Mouse (Mus musculus): ENCODE results near the gene Map2k6.

Gene Map2k6

DNA sequence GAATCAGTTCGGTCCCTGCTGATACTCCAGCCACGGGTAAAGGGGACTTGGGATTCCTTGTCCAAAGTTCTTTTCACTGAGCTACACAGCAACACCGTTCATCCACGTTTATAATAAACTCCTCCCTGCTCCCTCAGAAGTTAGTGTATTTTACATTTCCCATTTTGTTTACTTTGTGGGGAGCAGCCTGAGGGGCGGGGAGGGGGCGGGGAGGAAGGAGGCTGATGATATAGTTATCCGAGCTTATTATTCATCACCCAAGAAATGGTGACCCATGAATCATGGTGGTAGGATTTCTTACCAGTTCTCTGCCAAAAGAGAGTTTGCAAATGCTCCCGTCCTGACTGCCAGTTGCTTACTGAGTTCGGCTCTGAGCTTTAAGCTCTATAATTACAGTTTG, 6.7 kb downstream of the Map2k6 start:
- no peak for DNase-seq

DNA sequence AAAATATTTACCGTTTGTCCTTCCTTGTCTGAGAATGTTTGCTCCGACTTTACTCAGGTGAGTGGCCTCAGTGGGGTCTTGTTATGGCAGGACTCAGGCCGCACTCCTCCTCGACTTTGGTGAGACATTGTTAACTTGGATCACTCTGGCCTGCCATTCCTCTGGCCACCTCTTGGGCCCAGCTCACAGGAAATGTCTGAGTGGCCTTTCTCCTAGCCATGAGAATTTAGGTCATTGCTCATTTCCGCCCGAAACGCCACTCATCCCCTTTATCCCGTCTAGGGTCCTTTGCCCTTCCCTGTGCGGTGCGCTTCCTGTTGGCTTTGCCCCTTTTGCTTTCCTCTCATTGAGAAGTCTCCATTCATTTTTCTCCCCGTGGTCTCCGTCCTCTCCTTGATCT, 10.2 kb downstream of the Map2k6 start:
- no peak for DNase-seq

DNA sequence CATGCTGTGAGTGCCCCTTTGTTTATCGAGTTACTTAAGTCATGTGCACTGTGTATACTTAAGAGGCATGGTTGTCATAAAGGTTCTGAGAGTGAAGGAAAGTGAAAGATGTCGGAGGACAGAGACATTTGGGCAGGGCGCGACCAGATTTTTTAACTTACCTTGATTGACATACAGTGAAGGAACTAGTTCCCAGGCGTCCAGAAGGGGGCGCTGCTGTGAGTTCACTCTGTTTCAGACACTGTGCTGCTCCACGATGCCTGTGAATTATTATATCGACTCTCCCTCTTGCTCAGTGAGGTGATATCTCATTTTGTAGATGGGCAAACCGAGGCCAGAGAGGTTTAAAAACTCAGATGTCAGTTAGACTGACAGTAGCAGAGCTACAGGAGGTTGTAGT, 10.9 kb downstream of the Map2k6 start:
- DNase-seq: peak in 1 of 2 experiments; percentile 28

DNA sequence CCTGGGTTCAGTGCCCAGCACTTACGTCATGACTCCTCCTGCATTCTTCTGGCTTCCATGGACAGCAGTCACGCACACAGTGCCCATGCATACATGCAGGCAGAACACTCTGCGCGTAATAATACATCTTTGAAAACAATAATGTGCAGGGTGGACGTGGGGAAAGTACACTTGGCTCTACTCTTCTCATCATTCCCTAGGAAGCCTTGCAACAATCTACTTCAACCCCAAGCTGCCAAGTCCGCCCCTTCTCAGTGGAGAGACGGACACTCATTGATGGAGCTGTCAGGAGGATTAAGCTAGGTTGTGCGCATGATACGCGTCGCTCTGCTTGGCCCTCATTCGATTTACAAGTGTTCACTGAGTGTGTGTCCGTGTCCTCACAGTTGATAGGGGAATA, 12.7 kb downstream of the Map2k6 start:
- no peak for DNase-seq

DNA sequence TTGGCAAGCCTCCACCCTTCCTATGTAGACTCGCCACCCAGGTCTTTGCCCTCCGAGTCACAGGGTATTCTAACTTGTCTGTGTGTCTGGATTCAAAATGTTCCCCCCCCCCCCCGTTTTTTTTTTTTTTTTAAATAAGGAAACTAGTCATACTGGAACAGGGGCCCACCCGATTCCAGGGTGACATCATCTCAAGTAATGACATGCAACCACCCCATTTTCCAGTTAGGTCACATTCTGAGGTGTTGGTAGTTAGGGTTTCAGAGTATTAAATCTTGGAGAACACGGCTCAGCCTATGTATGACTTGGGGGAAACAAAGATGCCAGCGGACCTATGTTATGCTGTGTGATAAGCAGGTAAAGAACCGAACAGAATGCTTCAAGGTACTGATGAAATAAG, 15.3 kb downstream of the Map2k6 start:
- DNase-seq: no peak

DNA sequence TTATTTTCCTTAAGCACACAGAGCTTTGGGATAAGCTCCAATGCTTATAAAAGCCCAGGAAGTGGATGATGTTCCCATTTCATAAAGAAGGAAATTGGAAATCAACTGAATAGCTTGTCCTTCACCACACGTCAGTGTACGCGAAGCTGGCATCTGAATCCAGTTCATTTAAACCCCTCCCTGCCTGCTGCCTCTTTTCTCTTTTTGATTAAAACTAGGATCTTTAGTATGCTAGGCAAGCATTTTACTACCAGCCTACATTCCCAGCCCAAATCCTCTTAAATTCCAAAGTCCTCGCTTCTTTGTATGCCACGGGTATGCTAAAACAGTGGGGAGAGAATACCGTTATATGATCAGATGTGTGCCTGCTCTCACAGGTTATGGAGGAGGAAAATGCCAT, 17.8 kb downstream of the Map2k6 start:
- no peak for DNase-seq

DNA sequence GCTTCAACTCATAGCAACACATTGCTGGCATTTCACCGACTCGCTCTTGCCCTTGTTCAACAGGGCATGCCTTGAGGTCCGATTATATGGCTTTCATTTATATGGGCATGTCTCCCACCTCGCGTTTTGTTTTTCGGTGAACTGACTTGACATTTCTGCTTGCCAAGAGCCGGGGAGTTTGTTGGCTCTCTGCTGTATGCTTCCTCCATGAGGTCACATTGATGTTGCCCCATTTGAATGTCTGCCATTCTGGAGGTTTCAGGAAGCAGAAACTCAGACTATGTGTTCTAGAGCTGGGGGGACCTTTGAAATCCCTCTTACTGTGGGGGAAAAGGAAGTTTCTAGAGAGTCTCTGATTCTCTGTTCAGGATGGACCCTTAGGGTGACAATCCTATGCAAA, 21.5 kb downstream of the Map2k6 start:
- no peak for DNase-seq

DNA sequence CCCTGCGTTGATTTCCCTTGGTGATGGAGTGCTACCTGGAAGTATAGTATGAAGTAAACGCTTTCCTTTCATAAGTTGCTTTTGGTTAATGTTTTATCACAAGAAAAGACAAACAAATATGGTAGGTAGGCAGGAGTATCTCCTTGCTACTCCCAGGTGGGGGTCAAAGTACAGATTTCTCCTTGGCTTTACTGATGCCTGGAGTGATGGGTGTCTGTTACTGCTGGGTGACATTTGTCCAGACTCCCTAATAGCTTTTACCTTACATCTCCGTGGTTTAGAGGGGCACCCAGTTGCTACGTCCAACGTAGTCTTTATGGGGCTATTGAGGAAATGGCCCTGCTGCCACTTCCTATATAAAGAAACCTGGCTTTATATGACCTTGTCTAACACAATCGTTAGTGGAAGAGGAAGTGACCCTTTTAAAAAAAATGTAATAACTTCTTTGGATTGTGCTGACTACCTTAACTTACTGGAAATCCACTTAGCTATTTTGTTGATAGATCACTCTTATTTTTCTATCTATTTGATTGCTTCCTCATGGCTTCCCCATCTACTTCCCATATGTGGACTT, 27.7 kb downstream of the Map2k6 start:
- no peak for DNase-seq

DNA sequence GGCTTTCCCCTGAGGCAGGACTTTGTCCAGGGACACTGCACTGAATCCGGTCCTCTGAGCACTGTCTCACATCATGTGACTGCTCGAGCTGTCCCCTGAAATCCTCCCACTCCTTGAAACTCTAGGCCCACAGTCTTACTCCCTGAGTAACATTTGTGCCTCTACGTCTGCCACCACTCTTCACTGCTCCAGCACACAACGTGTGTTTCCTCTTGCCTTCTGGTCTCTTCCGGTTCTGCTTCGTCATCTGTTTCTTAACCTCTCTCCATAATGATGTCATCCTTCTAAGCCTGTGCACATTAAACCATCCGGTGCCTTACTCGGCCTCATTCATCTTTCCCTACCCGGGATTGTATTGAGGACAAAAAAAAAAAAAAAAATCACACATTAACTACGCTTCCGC, 28.2 kb downstream of the Map2k6 start:
- DNase-seq: peak in 1 of 2 experiments; percentile 11

DNA sequence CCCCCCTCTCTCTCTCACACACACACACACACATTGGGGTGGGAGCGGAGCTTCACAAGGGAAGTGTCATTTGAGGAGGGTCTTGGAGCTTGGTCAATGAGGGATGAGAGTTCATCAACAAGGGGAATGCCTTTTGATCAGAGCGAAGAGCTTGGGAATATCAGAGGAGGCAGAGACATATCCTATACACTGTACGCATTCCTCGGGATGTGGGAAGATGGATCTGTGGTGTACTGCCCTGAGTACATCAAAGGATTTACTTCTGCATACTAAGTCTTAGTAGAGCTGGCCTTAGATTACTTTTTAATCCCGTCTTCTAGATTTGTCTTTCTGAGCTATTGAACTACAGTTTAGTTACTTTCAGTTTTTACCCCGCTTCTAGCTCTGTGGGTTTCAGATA, 30.1 kb downstream of the Map2k6 start:
- no peak for DNase-seq

DNA sequence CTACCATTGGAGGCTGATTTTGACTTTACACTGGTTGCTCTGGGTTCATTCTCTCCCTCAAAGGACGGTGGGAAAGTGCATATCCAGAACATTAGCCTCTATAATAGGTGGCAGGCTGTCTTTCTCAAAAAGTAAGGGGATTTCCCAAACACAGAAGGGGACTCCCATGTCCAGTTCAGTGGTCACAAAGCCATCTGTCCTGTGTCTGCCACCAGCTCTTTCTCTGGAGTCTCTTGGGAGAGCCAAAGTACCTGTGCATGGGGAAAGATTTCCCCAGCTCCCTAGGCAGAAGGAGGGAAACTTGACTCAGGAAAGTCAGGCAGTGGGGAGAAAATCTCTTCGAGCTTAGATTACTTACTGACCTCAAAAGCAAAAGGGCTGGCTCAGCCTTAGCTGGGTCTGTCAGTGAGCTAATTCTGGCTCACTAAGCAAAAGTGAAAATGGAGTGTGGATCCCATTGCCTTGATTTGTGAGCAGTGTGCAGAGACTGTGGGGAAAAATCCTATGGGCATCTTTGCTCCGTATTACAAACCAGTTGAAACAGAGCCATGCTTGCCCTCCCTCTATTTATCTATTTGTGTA, 31.0 kb downstream of the Map2k6 start:
- no peak for DNase-seq

DNA sequence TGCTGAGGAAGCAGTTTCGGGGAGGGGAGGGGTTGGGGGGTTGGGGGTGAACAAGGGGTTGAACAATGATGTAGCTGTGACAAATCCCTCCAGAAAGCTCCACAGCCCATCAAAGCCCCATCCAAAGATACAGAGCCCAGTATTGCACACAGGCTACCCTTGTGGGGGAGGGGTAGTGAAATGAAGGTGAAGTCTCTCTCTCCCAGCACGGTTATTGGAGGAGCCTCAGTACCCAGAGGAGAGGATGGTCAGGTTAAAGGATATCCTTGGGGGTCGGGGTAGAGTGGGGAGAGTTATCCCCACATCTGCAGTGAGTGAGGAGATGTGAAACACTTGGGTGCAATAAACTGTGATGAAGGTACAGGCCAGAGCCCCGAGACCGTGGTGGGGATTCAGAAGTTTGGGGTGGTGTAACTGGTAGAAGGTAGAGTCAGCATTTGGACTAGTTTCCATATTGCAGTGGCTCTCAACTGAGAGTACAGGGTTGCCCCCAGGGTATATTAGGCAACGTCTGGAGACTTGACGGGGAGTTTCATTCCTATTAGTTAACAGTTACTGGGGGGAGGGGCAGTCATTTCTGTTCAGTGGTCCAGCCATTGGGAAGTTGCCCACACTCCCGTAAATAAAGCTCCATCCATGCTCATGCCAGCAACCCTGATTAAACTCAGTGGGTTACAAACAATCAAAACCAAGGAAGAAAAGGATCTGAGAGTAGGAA, 37.1 kb downstream of the Map2k6 start:
- DNase-seq: no peak

DNA sequence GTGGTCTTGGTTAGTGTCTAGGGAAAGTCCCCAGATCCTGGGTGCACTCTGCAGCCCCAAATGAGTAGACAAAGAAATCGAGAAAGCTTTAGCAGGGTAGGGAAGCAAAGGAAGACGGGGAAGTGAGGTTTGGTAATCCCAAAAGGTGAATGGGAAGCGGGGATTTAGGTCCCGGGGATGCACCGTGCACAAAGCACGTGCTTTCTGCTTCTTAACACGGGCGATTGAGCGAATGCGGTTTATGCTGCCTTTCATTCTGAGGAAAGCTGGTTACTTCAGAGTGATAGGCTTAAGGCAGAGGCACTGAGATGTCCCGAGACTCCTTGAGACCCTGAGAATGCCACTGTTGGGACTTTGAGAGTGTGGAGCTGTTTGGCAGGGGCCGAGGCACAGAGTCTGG, 38.1 kb downstream of the Map2k6 start:
- DNase-seq: no peak

DNA sequence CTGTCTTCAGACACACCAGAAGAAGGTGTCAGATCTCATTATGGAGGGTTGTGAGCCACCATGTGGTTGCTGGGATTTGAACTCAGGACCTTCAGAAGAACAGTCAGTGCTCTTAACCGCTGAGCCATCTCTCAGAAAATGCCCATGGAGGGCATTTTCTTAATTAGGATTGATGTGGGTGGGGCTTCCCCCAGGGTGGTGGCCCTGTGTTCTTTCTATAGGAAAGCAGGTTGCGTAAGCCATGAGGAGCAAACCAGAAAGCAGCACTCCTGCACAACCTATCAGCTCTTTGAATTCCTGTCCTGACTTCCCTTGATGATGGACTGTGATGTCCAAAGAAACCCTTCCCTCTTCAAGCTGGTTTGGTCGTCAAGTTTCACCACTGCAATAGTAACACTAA, 39.2 kb downstream of the Map2k6 start:
- DNase-seq: no peak

DNA sequence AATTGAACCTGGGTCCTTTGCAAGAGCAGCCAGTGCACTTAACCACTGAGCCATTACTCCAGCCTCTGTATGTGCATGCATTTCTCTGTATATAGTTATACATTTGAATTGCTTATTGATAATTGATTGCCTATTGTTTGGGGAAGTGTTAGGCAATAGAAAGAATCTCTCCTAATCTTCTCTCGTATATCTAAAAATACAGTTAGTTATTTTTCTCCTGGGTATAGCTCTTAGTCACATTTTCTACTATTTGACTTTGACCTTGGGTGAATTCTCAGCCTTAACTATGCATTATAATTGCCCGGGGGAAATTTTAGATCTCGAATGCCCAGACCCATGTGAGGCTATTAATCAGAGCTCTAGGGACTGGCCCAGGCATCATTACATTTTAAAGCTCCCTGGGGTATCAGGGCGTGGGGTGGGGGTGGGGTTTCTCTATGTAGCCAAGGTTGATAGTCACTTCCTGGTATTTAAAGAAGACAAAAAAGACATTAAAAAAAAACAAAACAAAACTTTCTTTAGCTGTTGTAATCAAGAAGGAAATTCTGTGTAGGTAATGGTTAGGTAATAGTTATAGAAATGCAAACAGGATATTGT, 39.9 kb downstream of the Map2k6 start:
- no peak for DNase-seq

DNA sequence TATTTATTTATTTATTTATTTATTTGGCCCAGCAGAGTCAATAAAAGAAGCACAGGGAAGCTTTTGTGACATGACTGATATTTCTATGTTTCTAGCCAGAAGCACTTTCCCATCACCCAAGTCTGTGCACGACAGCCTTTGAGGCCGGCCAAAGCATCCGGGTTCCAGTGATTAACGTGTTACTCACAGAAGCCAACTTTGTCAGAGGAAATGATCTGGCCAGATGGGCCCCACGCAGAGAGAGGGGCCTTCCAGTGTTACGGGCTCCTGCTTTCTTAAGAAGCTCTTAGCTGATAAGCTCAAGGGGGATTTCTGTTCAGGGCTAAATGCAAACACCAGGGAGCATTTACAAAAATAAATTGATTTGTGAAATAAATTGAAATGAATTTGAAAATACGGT, 40.4 kb downstream of the Map2k6 start:
- no peak for DNase-seq

DNA sequence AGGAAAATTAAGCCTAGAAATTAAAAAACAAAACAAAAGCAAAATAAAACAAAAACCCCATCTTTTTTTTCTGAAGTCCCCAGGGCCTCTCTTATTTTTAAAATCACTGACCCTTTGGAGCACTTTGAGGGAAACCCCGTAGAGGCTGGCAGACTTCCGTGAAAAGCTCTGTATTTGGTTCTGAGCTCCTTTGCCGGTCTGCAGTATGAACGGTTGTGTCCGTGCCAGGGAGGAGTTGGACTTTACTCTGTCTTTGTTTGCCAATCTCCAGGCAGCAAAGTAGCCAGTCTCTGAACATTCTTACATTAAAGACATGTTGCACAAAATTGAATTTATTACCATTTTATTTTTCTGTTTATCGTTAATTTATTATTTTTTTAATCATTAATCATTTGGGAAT, 45.7 kb downstream of the Map2k6 start:
- no peak for DNase-seq

DNA sequence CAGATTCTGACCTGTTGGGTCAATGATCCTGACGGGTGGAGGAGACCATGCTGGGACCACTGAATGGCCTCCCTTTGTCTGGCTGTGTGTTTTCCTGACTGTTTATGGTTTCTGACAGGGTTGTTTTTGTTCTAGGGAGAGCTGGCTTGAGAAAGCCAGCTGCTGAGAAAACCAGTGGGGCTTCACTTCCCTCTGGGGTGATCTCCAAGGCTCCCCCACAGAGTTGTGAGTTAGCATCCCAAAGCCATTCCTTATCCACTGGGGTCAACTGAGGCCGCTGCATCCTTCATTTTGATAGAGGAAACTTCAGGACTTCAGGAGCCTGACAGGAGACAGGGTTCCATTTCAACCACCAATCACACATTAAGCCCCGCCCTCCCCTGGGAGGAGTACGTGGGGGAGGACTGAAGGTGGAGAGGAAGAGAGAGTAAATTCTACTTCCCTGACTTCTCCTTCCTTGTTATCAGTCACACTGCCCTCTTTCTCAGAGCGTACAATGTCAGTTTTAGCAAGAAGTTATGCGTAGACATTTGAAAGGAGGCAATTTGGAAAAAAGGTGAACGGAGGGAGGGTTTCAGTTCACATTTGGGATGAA, 49.3 kb downstream of the Map2k6 start:
- DNase-seq: peak; percentile 29 to 35

DNA sequence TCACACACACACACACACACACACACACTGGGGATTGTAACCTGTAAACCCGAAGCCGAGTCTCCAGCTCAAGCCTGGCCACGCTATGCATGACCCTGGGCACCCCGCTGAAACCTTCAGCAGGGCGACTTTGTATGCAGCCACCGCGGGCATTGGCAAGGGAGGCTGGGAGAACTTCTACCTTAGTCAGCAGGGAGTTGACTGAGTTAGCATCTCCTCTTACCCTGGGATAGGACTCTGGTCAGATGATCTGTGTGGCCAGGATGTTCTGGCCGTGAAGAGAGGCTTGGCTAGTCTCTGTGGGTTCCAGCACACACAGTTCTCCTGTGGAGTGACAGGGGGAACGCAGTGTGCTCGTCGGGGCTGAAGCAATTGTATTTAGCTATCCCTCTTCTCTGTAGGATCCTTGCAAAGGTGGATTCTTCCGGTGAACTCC, 49.8 kb downstream of the Map2k6 start:
- DNase-seq: no peak

DNA sequence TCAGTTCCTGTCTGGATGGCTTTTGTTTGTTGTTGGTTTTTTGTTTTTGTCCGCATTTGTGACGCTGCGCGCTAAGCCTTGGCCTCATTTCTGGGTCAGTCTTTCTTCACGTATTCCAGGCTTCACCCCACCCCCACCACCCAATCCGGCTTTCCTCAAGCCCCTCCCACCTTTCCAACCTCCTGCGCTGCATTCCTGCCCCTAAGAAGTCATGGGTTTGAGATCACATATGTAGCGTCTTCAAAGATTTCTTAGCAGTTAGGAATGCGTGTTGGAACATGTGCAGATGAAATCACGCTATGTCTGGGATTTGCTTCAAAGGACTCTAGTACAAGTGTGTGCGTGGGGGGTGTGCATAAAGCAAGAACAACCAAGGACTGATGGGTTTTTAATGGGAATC, 50.3 kb downstream of the Map2k6 start:
- DNase-seq: no peak

DNA sequence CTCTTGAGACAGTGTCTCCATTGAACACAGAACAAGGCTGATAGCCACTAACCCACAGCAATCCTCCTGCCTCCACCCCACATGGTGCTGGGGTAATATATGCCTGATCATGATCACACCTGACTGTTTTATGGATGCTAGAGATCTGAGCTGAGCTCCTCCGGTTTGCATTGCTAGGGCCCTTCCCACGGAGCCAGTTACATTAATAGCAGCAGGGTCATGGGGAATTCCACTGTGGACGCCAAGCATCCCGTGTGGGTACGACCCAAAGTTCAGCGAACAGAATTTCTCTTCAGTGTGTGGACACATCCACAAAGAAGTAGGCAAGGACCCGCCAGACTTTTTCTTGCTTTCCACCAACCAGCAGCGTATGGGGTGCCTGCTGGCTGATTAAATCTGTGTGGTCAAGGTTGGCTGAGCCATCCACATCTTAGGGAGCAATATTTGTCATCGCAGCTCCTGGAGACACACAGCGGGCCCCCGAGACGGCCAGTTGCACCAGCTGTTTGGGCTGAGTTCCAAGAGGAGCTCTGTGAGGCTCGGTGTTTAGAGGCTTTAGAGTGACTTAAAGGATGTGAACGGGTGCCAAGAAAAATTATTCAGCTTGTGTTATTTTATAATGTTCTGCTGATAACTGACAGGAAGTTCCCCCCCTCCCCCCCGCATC, 51.3 kb downstream of the Map2k6 start:
- DNase-seq: peak; percentile 40 to 71

DNA sequence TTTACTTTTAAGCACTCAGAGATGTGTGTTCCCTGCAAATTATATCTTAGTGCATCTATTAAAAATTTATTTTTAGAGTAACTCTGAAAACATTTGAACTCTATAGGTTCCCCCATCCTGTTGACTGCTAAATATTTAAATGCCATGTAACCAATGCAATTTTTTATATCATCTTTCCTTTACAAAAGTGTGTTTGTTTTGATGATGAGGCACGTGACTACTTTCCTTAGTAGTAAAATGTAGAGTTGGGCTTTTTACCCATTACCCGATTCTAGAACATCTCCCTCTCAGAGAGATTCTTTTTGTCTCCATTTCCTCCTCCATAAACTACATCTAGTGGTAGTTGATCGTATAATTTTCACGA, 51.8 kb downstream of the Map2k6 start:
- DNase-seq: no peak

DNA sequence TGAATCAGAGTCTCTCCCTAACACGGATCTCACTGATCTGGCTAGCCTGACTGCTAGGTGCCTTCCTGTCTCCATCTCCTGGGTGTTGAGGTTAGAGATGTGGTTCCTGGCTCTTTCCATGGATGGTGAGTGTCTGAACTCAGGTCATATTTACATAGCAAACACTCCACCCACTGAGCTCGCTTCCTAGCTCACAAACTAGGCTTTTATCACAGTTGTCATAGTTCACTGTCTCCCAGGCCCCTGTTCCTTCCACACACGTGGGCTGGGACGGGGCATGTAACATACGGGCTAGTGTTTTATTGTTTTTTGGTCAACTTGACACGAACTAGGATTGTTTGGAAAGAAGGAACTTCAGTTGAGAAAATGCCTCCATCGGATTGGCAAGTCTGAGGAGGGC, 52.7 kb downstream of the Map2k6 start:
- no peak for DNase-seq

All from lung, postnatal 4 days (tissue).